Mouse (Mus musculus) testis, postnatal 10 days (tissue): Measurements from ENCODE around the gene Capn15.

ENCODE experiments used
- DNase-seq: peaks from one replicate; pipeline ENCODE4 v3.0.0; 2021; ENCODE audit warnings: low spot score

Capn15 gene

GRCm38 (mm10) chr17:25955736-25956135 lies 29.9 kb downstream of the Capn15 start:
- no peak for DNase-seq

- no peak for DNase-seq
These were observed 30.9 kb downstream of the Capn15 start for GRCm38 (mm10) chr17:25954671-25955070.

- DNase-seq, result no peak
These were observed 32.4 kb downstream of the Capn15 start for GRCm38 (mm10) chr17:25953161-25953560.

- DNase-seq, result no peak
These were observed 33.6 kb downstream of the Capn15 start, which contains the start of gene A930017K11Rik for GRCm38 (mm10) chr17:25951803-25952623. A930017K11Rik (minus strand) TSS chr17:25952565.

GRCm38 (mm10) chr17:25951225-25951802 lies 34.3 kb downstream of the Capn15 start:
- peak; percentile 71 for DNase-seq

- DNase-seq, result no peak
These were observed 34.9 kb downstream of the Capn15 start for GRCm38 (mm10) chr17:25950706-25951105.

- DNase-seq, result no peak
These were observed 35.6 kb downstream of the Capn15 start for GRCm38 (mm10) chr17:25949981-25950380.

GRCm38 (mm10) chr17:25948051-25948450 lies 37.5 kb downstream of the Capn15 start:
- DNase-seq, result no peak

GRCm38 (mm10) chr17:25947576-25947975 lies 38.0 kb downstream of the Capn15 start:
- no peak for DNase-seq

GRCm38 (mm10) chr17:25946891-25947290 lies 38.7 kb downstream of the Capn15 start:
- DNase-seq, result no peak

- DNase-seq, result no peak
These were observed 39.2 kb downstream of the Capn15 start for GRCm38 (mm10) chr17:25946349-25946748.

GRCm38 (mm10) chr17:25945517-25946155 lies 40.0 kb downstream of the Capn15 start:
- peak; percentile 64 for DNase-seq

GRCm38 (mm10) chr17:25944366-25945163 lies 41.0 kb downstream of the Capn15 start, which contains the start of the genes Pigq and Nhlrc4:
Pigq (minus strand) TSS chr17:25944936.
Nhlrc4 (minus strand) TSS chr17:25944961.
- no peak for DNase-seq

- no peak for DNase-seq
These were observed 41.8 kb downstream of the Capn15 start for GRCm38 (mm10) chr17:25943769-25944168.

- no peak for DNase-seq
These were observed 42.4 kb downstream of the Capn15 start for GRCm38 (mm10) chr17:25943221-25943620.

GRCm38 (mm10) chr17:25942597-25943151 lies 42.9 kb downstream of the Capn15 start:
- DNase-seq, result no peak

- DNase-seq, result peak; percentile 86
These were observed 43.9 kb downstream of the Capn15 start for GRCm38 (mm10) chr17:25941511-25942241.

- DNase-seq, result no peak
These were observed 51.1 kb downstream of the Capn15 start for GRCm38 (mm10) chr17:25934526-25934925.

GRCm38 (mm10) chr17:25925348-25925747 lies 60.2 kb downstream of the Capn15 start:
- DNase-seq, result no peak

- DNase-seq, result peak; percentile 59
These were observed 63.5 kb downstream of the Capn15 start for GRCm38 (mm10) chr17:25922120-25922519.
